Mouse (Mus musculus) ES-E14 (cell line): Measurements from ENCODE around the gene Csrp3. TPM values are rescaled to one million over a fixed set of nuclear protein-coding genes. Genes with fewer than 3 reads are reported as not detected.

Source experiments
- DNase-seq: peaks from one replicate; pipeline ENCODE4 v3.0.0-alpha.2; 2013; ENCODE audit warnings: low read depth, low spot score
- H3K27ac ChIP-seq: 2 replicates; pipeline ENCODE4 v1.5.1; 2012; ENCODE audit warnings: low read depth, mild to moderate bottlenecking, low read length, moderate library complexity, mixed read lengths; ENCODE audit not compliant: poor library complexity, insufficient read depth, severe bottlenecking
- H3K36me3 ChIP-seq: 2 replicates; pipeline ENCODE4 v1.6.1; 2012; ENCODE audit warnings: mild to moderate bottlenecking, low read length, moderate library complexity, mixed read lengths; ENCODE audit not compliant: control insufficient read depth, poor library complexity, insufficient read depth, severe bottlenecking
- H3K4me1 ChIP-seq, 2 experiments: fragments of 150-350 bp in 1 of 2; sonication (generic) in 1 of 2; 2 replicates each; pipeline ENCODE4 v1.6.1; 2012; ENCODE audit warnings: low read length in 2 of 2, mild to moderate bottlenecking in 1 of 2, mixed read lengths in 1 of 2; ENCODE audit not compliant: control insufficient read depth in 2 of 2, insufficient read depth in 2 of 2, poor library complexity in 1 of 2
- H3K4me3 ChIP-seq, 2 experiments: fragments of 150-350 bp in 1 of 2; sonication (generic) in 1 of 2; 2 replicates each; pipeline ENCODE4 v1.5.1; 2012; ENCODE audit warnings: low read length in 2 of 2, low read depth in 1 of 2, mild to moderate bottlenecking in 1 of 2, mixed read lengths in 1 of 2; ENCODE audit not compliant: insufficient read depth in 1 of 2, poor library complexity in 1 of 2, severe bottlenecking in 1 of 2
- H3K9ac ChIP-seq: 2 replicates; pipeline ENCODE4 v1.6.1; 2012; ENCODE audit warnings: low read depth, mild to moderate bottlenecking, low read length, mixed read lengths; ENCODE audit not compliant: poor library complexity, insufficient read depth, severe bottlenecking
- H3K9me3 ChIP-seq: fragments of 150-350 bp; sonication (generic); 2 replicates; pipeline ENCODE4 v1.6.1; 2012; ENCODE audit warnings: low read depth, mild to moderate bottlenecking, low read length; ENCODE audit not compliant: control insufficient read depth, insufficient read depth
- CHD2 ChIP-seq: IDR thresholded peaks from 2 replicates; pipeline ENCODE4 v1.6.1; 2014; ENCODE audit warnings: mild to moderate bottlenecking, low read depth, low read length, inconsistent platforms
- HCFC1 ChIP-seq: IDR thresholded peaks from 2 replicates; pipeline ENCODE4 v1.6.1; 2012; ENCODE audit warnings: low read length, inconsistent platforms, borderline replicate concordance; ENCODE audit not compliant: insufficient read depth
- MAFK ChIP-seq: IDR thresholded peaks from 2 replicates; pipeline ENCODE4 v1.6.1; 2014; ENCODE audit warnings: mild to moderate bottlenecking, low read depth, low read length, inconsistent platforms; ENCODE audit not compliant: insufficient read depth
- ZC3H11A ChIP-seq: IDR thresholded peaks from 2 replicates; pipeline ENCODE4 v1.6.1; 2012; ENCODE audit warnings: low read depth, mild to moderate bottlenecking, inconsistent platforms, low read length, borderline replicate concordance
- ZNF384 ChIP-seq: IDR thresholded peaks from 2 replicates; pipeline ENCODE4 v1.6.1; 2012; ENCODE audit warnings: low read depth, low read length, inconsistent platforms
- in situ Hi-C, 2 experiments: fragments of 600-800 bp; cut with MboI; formaldehyde crosslinking; loops; one replicate each; pipeline ENCODE4 v1.15.1; 2025; ENCODE audit warnings: low sequenced_read_pairs in 2 of 2, inconsistent platforms in 1 of 2; ENCODE audit not compliant: unreplicated experiment in 2 of 2
- total RNA-seq: library from RNA; depleted of rRNA; stranded (reverse); fragments of 300-350 nt; gene quantifications from 2 replicates; pipeline ENCODE4 v1.2.3, GENCODE M21; 2012

The Csrp3 gene
- total RNA-seq, 1 experiment, result 1.3 TPM

DNA sequence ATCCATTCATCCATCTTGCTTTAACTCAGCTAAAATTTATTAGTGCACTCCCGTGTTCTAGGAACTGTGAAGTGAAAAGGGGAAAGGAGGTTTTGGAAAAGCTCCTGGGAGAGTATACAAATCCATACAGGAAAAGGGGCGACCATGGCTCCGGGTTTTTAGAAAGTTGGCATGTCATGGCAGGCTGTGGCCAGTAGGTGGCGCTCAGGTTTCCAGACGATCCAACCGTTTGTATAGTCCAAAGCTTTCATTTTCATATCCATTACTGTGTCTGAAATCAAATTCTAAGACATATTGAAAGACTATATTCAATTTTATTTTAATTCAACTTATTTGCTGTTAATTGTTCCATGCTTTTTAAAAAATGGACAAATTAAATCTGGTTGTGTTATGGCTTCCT is 46.3 kb upstream of the Csrp3 start:
- no peak overlapping the region for H3K9ac ChIP-seq
- in situ Hi-C loops, result no loop called here
- H3K4me1 ChIP-seq, result peaks cover 2 to 3% of the 10 kb centered on the region in 2 experiments; a peak in 2 of 4 replicates
- H3K4me3 ChIP-seq, result no peak overlapping the region
- TF ChIP-seq CHD2, result no peak
- no peak for TF ChIP-seq ZNF384
- no peak for TF ChIP-seq MAFK
- TF ChIP-seq HCFC1, result no peak
- no peak for TF ChIP-seq ZC3H11A
- no peaks in the 10 kb centered on the region for H3K36me3 ChIP-seq
- DNase-seq, result no peak
- H3K27ac ChIP-seq, result no peak overlapping the region
- H3K9me3 ChIP-seq, result no peaks in the 10 kb centered on the region

DNA sequence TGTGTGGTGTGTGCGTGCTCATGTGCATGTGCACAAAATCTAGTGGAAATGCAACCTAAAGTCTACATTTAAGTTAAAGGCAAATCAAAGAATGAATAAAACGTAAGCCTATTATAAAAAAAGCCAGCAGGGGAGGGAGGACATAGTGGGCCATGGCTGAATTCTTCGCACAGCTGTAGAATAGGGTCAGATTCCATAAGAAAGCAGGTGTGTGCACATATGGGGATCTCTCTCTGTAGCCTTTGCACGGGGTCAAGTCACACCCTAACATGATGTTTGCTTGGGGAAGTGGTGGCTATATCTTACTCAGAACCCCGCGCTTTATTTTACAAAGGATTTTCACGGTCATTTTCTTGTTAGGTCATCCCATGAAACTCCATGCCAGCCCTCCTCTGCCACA is 45.3 kb upstream of the Csrp3 start:
- Histone ChIP-seq H3K9ac (no peak overlapping the region), H3K4me1 (peaks cover 2 to 3% of the 10 kb centered on the region in 2 experiments; a peak in 2 of 4 replicates), H3K27ac (no peak overlapping the region), H3K36me3 (no peaks in the 10 kb centered on the region), H3K4me3 (no peak overlapping the region), H3K9me3 (no peaks in the 10 kb centered on the region)
- TF ChIP-seq ZC3H11A (no peak), HCFC1 (no peak), ZNF384 (no peak), MAFK (no peak), CHD2 (no peak)
- no peak for DNase-seq
- in situ Hi-C loops, result no loop called here

DNA sequence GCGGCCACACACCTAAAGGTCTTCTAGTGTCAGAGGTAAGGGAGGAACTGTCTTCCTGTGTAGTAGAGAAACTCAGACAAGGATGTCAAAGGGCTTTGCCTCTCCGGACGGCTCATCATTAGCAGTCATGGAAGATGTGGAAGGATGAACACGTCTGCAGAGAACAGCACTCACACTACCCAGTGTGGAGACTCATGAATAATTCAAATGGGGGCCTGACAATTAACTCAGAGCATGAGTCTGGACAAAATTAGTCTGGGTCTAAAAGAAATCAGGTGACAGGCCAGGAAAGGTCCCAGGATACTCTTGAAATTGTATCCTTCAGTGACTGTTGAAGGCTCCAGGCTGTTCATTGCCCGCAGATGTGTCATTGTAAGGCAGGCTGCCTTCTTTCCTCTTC is 43.2 kb upstream of the Csrp3 start:
- Histone ChIP-seq H3K4me3 (no peak overlapping the region), H3K9me3 (no peaks in the 10 kb centered on the region), H3K36me3 (no peaks in the 10 kb centered on the region), H3K27ac (no peak overlapping the region), H3K9ac (no peak overlapping the region), H3K4me1 (peaks cover 0 to 3% of the 10 kb centered on the region in 2 experiments; a peak in 1 of 4 replicates)
- TF ChIP-seq CHD2 (no peak), MAFK (no peak), ZNF384 (no peak), ZC3H11A (no peak), HCFC1 (no peak)
- no peak for DNase-seq
- in situ Hi-C loops, result no loop called here

DNA sequence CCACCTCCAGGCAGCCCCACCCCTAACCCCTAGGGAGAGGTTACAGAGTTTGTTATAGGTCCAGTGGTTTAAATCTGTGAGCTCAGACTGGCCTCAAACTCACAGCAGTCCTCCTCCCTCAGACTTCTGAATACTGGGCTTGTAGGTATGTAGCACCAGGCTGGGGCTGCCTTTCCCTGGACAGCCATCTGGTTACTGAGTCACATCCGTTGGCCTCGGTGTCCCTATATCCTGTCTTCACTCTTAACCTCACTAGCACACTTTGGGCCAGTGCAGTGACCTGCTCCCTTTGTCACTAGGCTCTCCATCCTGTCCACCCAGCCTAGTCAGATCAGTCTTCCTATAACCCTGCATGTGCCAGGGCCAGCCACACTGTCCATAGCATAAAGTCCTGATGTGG is 40.9 kb upstream of the Csrp3 start:
- no peak overlapping the region for H3K27ac ChIP-seq
- peaks cover 0 to 2% of the 10 kb centered on the region in 2 experiments; a peak in 1 of 4 replicates for H3K4me1 ChIP-seq
- H3K9me3 ChIP-seq, result no peaks in the 10 kb centered on the region
- TF ChIP-seq ZNF384 (no peak), MAFK (no peak), CHD2 (no peak), ZC3H11A (no peak), HCFC1 (no peak)
- DNase-seq, result no peak
- H3K9ac ChIP-seq, result no peak overlapping the region
- H3K36me3 ChIP-seq, result no peaks in the 10 kb centered on the region
- in situ Hi-C loops, result loop anchor here in 1 of 2 experiments (10.0 kb wide), 1 partner anchor 56 kb away; no protein-coding TSS in a partner anchor
- H3K4me3 ChIP-seq, result no peak overlapping the region

DNA sequence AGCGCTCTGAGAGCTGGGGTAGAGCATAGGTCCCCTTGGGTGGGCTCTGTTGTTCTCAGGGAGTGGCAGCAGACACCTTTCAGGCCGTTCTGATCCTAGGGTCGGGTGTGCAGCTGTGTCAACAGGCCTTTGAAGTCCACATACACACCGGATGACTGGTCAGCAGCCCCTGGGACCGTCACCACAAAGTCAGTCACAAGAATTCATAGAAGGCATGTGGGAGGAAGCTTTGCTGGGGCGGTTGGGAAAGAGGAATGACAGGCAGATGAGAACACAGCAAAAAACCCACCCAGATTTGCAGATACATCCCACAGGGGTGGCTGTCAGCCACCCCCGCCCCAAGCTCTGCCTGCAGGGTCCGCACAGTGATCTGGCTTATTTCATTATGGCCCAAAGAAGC is 40.1 kb upstream of the Csrp3 start:
- H3K36me3 ChIP-seq, result no peaks in the 10 kb centered on the region
- no peak for TF ChIP-seq HCFC1
- TF ChIP-seq ZC3H11A, result no peak
- no peak for TF ChIP-seq MAFK
- TF ChIP-seq ZNF384, result no peak
- TF ChIP-seq CHD2, result no peak
- H3K9ac ChIP-seq, result no peak overlapping the region
- no peak overlapping the region for H3K27ac ChIP-seq
- no peak for DNase-seq
- H3K4me1 ChIP-seq, result no peaks in the 10 kb centered on the region
- H3K9me3 ChIP-seq, result no peaks in the 10 kb centered on the region
- in situ Hi-C loops, result loop anchor here in 1 of 2 experiments (10.0 kb wide), 1 partner anchor 57 kb away; no protein-coding TSS in a partner anchor
- no peak overlapping the region for H3K4me3 ChIP-seq
